Mouse (Mus musculus) left cerebral cortex, adult 9 months (tissue): ENCODE data around the gene Slc2a1.

ENCODE experiments used
- DNase-seq, 2 experiments: peaks; one replicate each; pipeline ENCODE4 v3.0.0; 2022; ENCODE audit warnings: low spot score in 2 of 2

Slc2a1 gene

GRCm38 (mm10) chr4:119098216-119099210 is 10.0 kb upstream of the Slc2a1 start:
- peak in 1 of 2 experiments; percentile 46 for DNase-seq

GRCm38 (mm10) chr4:119101392-119101791 is 7.1 kb upstream of the Slc2a1 start:
- no peak for DNase-seq

GRCm38 (mm10) chr4:119102350-119103126 is 6.0 kb upstream of the Slc2a1 start:
- peak; percentile 40 to 63 for DNase-seq

- DNase-seq: no peak
Measured at GRCm38 (mm10) chr4:119104847-119105246, 3.7 kb upstream of the Slc2a1 start.

GRCm38 (mm10) chr4:119105704-119106103 is 2.8 kb upstream of the Slc2a1 start:
- peak in 1 of 2 experiments; percentile 65 for DNase-seq

- no peak for DNase-seq
Measured at GRCm38 (mm10) chr4:119107867-119108266, 644 bp upstream of the Slc2a1 start.

- DNase-seq: no peak
Measured at GRCm38 (mm10) chr4:119109640-119110039, 1.1 kb downstream of the Slc2a1 start.

- no peak for DNase-seq
Measured at GRCm38 (mm10) chr4:119110512-119110911, 2.0 kb downstream of the Slc2a1 start.

GRCm38 (mm10) chr4:119111410-119111809 is 2.9 kb downstream of the Slc2a1 start:
- DNase-seq: no peak

GRCm38 (mm10) chr4:119112256-119112885 is 3.9 kb downstream of the Slc2a1 start:
- no peak for DNase-seq

GRCm38 (mm10) chr4:119115611-119116070 is 7.1 kb downstream of the Slc2a1 start:
- DNase-seq: no peak

- no peak for DNase-seq
Measured at GRCm38 (mm10) chr4:119116336-119116735, 7.8 kb downstream of the Slc2a1 start.

- no peak for DNase-seq
Measured at GRCm38 (mm10) chr4:119117571-119117970, 9.1 kb downstream of the Slc2a1 start.

GRCm38 (mm10) chr4:119118659-119119077 is 10.2 kb downstream of the Slc2a1 start:
- no peak for DNase-seq

GRCm38 (mm10) chr4:119119354-119119753 is 10.8 kb downstream of the Slc2a1 start:
- no peak for DNase-seq

- DNase-seq: no peak
Measured at GRCm38 (mm10) chr4:119120095-119120494, 11.6 kb downstream of the Slc2a1 start.

GRCm38 (mm10) chr4:119121249-119121648 is 12.7 kb downstream of the Slc2a1 start:
- DNase-seq: peak in 1 of 2 experiments; percentile 71

GRCm38 (mm10) chr4:119124771-119125273 is 16.3 kb downstream of the Slc2a1 start:
- no peak for DNase-seq

- DNase-seq: no peak
Measured at GRCm38 (mm10) chr4:119125577-119126270, 17.2 kb downstream of the Slc2a1 start.

GRCm38 (mm10) chr4:119127229-119127628 is 18.7 kb downstream of the Slc2a1 start:
- no peak for DNase-seq

- no peak for DNase-seq
Measured at GRCm38 (mm10) chr4:119128547-119128946, 20.0 kb downstream of the Slc2a1 start.
